Mouse (Mus musculus) mouse embryonic stem cell (cell line): ENCODE data around the gene Foxp1.

ENCODE experiments used
- in situ Hi-C, 2 experiments: fragments of 300-500 bp; cut with MboI; formaldehyde crosslinking; loops; 1 replicate in 1 of 2; 3 replicates in 1 of 2; pipeline ENCODE4 v1.14.3; 2019 to 2020; ENCODE audit warnings: low sequenced_read_pairs in 2 of 2, low pct_unique_long_range_greater_than_20kb in 1 of 2, mixed read lengths in 1 of 2; ENCODE audit not compliant: unreplicated experiment in 1 of 2

The Foxp1 gene

DNA sequence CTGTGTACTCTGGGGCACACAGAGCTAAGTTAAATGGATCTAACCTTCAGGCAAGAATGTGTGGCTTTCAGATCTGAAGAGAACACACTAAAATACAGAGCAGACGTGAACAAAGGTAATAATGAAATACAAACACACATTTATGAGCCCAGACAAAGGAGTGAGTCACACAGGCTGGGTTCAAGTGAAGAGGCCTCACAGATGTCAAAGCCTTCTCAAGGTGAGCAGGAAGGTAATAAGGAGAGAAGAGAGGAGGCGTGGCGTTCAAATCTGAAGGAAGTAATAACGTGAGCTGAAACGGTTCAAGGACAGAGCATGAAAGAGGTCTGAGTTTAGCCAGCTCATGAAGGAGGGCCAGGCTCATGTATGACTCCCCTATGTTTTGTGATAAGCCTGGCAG lies 301.4 kb downstream of the Foxp1 start:
- in situ Hi-C loops, result no loop called here

DNA sequence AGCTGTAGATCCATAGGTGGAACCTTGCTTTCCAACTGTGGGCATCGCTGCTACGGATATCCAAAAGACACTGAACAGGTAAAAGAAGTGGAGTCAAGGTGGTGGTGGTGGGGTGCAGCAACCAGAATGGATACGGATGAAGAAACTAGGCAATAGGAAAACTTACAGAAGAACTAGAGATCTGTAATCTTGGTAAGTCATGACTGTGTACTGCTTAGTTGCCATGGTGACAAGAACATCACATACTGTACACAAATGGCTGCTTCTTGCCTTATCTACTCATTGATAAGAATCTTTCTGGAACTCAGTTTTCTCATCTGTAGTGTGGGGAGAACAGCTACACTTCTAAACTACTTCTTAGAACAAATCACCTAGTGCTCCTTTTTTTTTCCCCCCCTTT lies 302.0 kb downstream of the Foxp1 start:
- in situ Hi-C loops, result no loop called here

DNA sequence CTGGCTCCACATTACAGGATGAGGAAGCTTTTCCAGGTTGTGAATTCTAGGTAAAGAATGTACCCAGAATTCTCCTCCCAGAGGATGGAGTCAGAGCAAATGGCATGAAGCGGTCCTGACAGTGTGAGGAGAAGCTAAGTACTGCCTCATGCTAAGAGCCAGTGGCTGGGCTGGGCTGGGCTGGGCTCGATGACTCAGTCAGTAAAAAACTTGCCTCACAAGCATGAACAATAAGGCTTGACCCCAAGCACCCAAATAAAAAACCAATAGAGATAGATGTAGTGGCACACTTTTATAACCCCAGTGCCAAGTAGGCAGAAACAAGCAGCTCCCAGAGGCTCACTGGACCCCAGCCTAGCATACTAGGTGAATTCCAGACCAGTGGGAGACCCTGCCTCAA lies 304.7 kb downstream of the Foxp1 start:
- in situ Hi-C loops, result no loop called here

DNA sequence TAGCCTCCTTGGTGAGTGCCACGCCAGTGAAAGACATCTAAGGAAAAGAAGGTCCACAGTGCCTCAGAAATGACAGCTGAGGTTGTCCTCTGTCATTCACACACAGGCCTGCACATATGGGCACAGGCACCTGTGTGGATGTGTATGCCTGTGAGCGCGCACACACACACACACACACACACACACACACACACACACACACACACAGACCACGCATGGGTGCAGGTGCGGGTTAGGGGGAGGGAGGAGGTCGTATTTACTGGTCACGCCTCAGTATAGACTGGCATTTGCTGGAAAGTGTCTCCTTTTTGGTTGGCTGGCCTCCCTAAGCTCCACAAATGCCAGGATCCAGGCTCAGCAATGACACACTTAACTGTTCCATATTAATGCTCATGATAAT lies 305.4 kb downstream of the Foxp1 start:
- in situ Hi-C loops, result no loop called here

DNA sequence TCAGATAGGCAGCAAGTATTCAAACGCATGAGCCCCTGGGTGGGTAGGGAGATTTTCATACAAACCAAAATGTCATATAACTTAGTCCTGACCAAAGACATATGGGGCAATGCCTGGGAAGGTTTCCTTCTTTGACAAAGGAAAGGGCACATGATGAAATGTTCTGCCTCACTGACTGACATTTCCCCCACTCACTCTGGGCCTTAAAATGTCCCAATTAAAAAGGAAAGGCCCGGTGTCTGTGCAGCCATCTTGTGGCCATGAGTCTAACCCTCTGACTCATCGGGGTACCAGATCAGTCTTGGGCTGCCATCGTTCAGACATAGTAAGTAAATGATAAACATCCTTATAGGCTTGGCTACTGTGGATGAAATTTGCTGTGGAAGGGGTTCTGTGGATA lies 310.1 kb downstream of the Foxp1 start:
- in situ Hi-C loops, result no loop called here

DNA sequence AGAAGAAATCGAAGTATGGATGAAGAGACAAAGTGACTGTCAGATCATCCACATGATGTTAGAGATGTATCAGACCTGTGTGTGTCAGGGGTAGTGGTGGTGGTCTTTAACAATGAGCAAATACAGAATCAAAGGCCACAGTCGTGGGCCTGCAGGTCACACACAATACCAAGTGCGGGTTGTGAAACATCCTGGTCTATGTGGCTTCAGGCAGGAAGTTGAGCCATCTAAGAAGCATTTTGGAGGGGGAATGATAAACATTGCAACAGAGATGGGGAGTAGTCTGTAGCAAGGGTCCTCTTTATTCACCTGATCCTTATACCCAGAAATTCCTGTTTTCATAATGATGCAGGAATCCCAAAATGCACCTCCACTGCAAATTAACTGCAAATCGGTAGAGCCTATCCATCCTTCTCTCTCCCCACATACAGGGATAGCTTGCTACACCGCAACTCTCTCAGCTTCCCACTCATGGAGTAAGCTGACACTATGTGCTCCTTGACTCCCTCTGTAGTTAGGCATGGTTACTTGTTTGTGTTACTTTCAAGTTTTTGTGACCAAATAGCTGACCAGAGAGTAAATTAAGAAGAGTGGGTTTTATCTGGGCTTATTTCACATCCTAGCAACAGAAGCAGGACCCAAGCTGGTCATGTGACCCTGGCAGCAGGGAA lies 310.7 kb downstream of the Foxp1 start:
- in situ Hi-C loops, result no loop called here

- in situ Hi-C loops, result no loop called here
Measured at GRCm38 (mm10) chr6:99210161-99210560, 312.4 kb downstream of the Foxp1 start.

DNA sequence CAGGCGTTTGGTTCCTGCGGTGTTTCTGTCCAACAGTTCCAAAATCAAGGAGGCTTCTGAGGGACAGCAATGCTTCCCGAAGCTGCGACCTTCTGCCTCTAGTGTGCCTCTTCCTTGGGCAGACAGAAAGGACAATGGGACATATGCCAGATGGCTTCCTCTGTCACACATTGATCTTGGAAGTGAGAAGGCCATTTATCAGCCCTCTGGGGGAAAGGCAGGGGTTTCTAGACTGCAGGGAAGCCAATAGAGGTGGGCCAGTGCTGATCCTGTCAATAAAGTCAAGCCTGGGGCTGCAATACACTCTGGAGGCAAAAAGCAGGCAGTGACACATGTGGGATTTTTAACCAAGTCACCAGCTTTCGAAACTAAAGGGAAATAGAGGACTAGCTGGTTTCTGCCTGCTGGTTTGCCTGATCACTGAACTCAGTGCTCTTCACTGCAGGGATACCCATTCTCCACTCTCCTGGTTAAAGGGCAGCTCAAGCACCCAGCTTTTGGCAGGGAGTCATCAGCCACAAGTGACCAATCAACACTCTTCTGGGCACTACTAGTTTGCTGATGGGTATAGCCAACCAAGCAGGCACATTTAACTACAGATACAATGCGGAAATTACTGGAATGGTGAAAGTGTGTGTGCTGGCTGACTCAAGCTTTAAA lies 315.2 kb downstream of the Foxp1 start:
- in situ Hi-C loops, result no loop called here

DNA sequence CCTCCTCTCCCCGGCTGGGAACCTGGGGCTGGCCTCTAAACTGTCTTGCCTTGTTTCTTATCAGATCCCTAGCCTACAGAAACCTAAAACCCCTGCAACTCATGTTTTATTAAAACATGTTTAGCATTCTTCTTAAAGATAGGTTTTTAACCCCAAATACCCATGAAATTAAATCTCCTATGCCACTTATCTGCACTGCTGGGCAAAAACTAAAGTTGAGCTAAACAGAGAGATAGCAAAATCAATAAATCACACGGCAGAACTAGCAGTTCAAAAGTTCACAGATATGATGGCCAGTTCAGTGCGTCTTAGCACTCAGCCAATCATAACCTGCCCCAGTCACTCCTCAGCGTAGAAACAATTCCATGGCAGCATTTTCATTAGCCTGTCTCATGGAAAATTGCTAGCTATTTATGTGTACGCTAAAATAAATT lies 316.1 kb downstream of the Foxp1 start:
- in situ Hi-C loops, result no loop called here

- in situ Hi-C loops, result no loop called here
Measured at GRCm38 (mm10) chr6:99205587-99206436, 316.7 kb downstream of the Foxp1 start.

GRCm38 (mm10) chr6:99204780-99205586 lies 317.5 kb downstream of the Foxp1 start:
- in situ Hi-C loops, result no loop called here

DNA sequence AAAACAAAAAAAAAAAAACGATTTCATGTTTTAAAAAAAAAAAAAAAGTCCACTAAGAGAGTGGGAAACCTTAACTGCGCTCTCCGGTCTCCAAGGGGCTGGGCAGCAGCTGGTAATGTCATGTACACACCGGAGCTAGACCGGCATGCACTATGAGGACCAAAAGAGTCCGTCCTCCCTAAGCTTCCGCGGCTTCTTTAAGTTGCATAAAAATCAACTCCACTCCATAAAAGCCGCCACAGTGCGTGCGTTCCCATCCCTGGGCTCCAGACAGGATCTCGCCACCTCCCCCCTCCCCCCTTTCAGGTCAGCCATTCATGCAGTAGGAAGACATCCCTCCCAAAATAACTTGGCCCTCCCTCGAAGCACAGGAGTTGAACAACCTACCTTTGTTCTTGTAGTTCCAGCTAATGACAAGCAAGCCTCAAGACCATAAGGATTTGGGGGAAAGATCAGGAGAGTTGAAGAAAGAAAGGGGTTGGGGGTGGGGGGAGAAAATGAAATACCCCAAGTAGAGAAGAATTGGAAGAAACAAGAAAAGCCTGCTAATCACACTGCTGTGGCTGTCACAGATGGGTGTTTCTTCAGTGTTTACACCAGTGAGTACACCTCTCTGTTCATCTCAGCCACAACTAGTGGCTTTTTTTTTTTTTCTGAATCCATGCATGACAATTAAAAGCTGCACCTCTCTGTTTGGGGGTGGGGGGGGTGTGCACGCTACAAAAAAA lies 318.3 kb downstream of the Foxp1 start:
- in situ Hi-C loops, result no loop called here

DNA sequence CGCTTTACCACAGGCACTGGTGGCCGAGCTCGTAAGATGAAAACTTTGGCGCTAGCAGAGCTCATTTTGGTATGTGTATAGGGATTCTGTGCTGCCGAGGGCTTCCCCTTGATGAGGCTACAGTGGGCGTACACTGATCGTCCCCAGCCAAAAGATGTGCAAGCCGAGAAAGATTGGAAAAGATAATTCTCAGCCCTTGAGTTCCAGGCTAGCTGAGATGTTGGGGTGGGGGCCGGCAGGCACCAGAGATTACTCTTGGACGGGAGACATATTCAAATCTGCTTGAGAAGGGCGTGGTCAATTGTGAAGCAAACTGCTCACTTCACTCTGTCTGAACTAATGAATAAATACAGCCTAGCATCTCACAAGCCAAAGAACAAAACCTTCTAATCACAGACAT lies 319.3 kb downstream of the Foxp1 start:
- in situ Hi-C loops, result no loop called here

DNA sequence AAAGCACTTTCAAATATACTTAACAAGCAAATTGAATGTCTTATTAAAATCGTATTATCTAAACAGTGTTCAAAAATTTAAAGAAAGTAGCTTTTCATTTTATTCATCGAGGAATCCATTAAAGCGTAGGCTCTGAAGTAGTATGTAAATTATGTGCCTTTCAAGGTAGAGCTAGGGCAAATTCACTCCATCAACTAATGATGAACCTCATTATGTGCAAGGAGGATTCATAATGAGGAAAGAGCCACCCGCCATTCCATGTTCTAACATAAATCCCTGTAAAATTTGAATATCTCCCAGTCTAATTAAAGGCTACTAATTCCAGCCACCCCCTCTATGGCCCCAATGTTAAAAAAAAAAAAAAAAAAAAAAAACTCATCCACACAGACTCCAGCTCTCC lies 319.7 kb downstream of the Foxp1 start:
- in situ Hi-C loops, result no loop called here

DNA sequence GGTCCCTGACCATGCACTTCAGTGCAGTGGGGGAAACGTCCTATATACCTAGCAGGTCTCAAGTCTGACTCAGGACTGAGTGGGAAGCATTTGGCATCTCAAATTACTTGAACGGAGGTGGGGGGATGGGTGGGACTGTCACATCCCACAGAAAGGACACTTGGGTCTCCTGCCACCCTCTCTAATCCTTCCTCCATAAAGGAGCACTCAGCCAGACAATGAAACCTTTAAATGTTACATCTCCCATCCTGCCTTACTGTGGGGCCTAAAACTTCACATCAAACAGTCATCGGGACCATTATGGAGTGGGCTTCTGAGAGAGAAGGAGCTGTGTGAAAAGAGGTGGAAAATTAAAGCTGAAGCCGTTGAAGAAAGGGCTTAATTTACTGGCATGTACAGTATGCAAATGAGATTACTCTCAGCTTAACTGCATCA lies 321.2 kb downstream of the Foxp1 start:
- in situ Hi-C loops, result no loop called here

GRCm38 (mm10) chr6:99200656-99201055 lies 321.9 kb downstream of the Foxp1 start:
- in situ Hi-C loops, result no loop called here

DNA sequence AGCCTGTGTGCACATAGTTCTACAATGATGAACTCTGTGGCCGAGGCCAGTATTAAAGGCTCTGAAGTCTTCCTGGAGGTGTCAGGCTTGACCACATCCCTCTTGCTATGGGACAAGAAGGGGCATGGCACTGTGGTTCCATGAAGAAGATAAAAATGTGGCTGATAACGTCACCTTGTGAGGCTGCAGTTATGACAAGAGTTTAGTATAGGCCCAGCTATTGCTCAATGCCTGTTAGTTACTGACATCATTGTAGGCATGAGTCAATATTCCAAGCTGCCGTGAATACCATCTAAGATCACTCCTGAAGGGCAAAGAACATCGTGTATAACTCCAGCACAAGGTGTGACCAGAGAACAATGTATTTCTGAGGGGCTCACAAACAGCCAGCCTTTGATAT lies 323.2 kb downstream of the Foxp1 start:
- in situ Hi-C loops, result no loop called here

DNA sequence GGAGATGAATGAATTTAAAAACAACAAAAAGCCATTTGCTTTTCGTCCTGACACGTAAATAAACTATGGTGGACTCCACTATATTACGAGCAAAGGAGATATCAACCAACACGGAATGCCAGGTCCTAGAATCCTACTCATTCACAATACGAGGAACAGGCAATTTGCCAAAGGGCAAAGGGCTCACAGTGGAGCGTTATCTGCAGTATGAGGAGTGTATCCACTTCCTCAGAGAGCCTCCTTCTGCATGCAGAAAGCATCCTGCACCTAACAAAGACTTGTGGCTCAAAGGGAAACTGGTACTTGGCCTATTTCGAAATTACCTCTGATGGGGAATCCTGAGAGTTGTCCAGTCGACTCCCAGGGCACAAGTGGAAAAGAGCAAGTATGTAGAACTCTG lies 328.8 kb downstream of the Foxp1 start:
- in situ Hi-C loops, result no loop called here
